Mouse (Mus musculus): ENCODE measurements at regions not wholly inside any gene's neighbourhood (a gene's known extent, or its start where the extent isn't known, plus 50 kb on each side); places are given as distances from the start of the nearest gene placed in this dataset.

- Histone ChIP-seq H3K27me3 (ENCODE audit: control insufficient read depth, insufficient read depth, low read length) (peaks cover 2% of the 10 kb centered on the region; the same call in 1 of the 2 replicates), H3K79me2 (ENCODE audit: control insufficient read depth, insufficient read depth, low read length) (no peaks in the 10 kb centered on the region), H3K36me3 (ENCODE audit: control insufficient read depth, insufficient read depth, low read length) (no peaks in the 10 kb centered on the region), H3K4me3 (ENCODE audit: insufficient read depth, low read depth, low read length) (no peak overlapping the region), H3K4me1 (ENCODE audit: control insufficient read depth, insufficient read depth, low read length) (no peaks in the 10 kb centered on the region), H3K27ac (replicated peaks; ENCODE audit: insufficient read depth, low read depth, low read length) (no peak overlapping the region), H3K9ac (ENCODE audit: low read depth, low read length) (no peak overlapping the region)
- no peak for DNase-seq (ENCODE audit: extremely low read depth, low read depth, low spot score)
- TF ChIP-seq CTCF (IDR thresholded peaks at IDR 0.05; ENCODE audit: low read depth, low read length) (peak; percentile 72), POLR2A (IDR thresholded peaks at IDR 0.05; ENCODE audit: extremely low read depth, insufficient read depth, low read length) (no peak)
- 34% methylated on average over 9 of the region's 9 CpGs for WGBS
Observed at GRCm38 (mm10) chr5:128491155-128491554, 58.3 kb upstream of the Tmem132d start.

- no peak for DNase-seq (ENCODE audit: extremely low read depth, low read depth, low spot score)
- Histone ChIP-seq H3K27me3 (ENCODE audit: control insufficient read depth, insufficient read depth, low read length) (peaks cover 2% of the 10 kb centered on the region; the same call in 1 of the 2 replicates), H3K36me3 (ENCODE audit: control insufficient read depth, insufficient read depth, low read length) (no peaks in the 10 kb centered on the region), H3K27ac (replicated peaks; ENCODE audit: insufficient read depth, low read depth, low read length) (no peak overlapping the region), H3K4me3 (ENCODE audit: insufficient read depth, low read depth, low read length) (no peak overlapping the region), H3K4me1 (ENCODE audit: control insufficient read depth, insufficient read depth, low read length) (no peaks in the 10 kb centered on the region), H3K79me2 (ENCODE audit: control insufficient read depth, insufficient read depth, low read length) (no peaks in the 10 kb centered on the region), H3K9ac (ENCODE audit: low read depth, low read length) (no peak overlapping the region)
- TF ChIP-seq CTCF (IDR thresholded peaks at IDR 0.05; ENCODE audit: low read depth, low read length) (no peak), POLR2A (IDR thresholded peaks at IDR 0.05; ENCODE audit: extremely low read depth, insufficient read depth, low read length) (no peak)
- 80% methylated on average over 4 of the region's 4 CpGs for WGBS
Observed at GRCm38 (mm10) chr5:128488872-128489580, 56.1 kb upstream of the Tmem132d start.

GRCm38 (mm10) chr5:128487371-128487770 lies 54.5 kb upstream of the Tmem132d start:
- H3K4me1 ChIP-seq (ENCODE audit: control insufficient read depth, insufficient read depth, low read length): no peaks in the 10 kb centered on the region
- H3K27ac ChIP-seq (replicated peaks; ENCODE audit: insufficient read depth, low read depth, low read length): no peak overlapping the region
- TF ChIP-seq CTCF (IDR thresholded peaks at IDR 0.05; ENCODE audit: low read depth, low read length): no peak
- WGBS: 79% methylated on average over 3 of the region's 3 CpGs
- peaks cover 2% of the 10 kb centered on the region; the same call in 1 of the 2 replicates for H3K27me3 ChIP-seq (ENCODE audit: control insufficient read depth, insufficient read depth, low read length)
- no peaks in the 10 kb centered on the region for H3K36me3 ChIP-seq (ENCODE audit: control insufficient read depth, insufficient read depth, low read length)
- no peak overlapping the region for H3K9ac ChIP-seq (ENCODE audit: low read depth, low read length)
- H3K79me2 ChIP-seq (ENCODE audit: control insufficient read depth, insufficient read depth, low read length): no peaks in the 10 kb centered on the region
- no peak overlapping the region for H3K4me3 ChIP-seq (ENCODE audit: insufficient read depth, low read depth, low read length)
- no peak for DNase-seq (ENCODE audit: extremely low read depth, low read depth, low spot score)

GRCm38 (mm10) chr5:128484116-128484515 lies 51.2 kb upstream of the Tmem132d start:
- WGBS: 46% methylated on average over 6 of the region's 6 CpGs
- Histone ChIP-seq H3K27ac (replicated peaks; ENCODE audit: insufficient read depth, low read depth, low read length) (no peak overlapping the region), H3K4me3 (ENCODE audit: insufficient read depth, low read depth, low read length) (no peak overlapping the region), H3K36me3 (ENCODE audit: control insufficient read depth, insufficient read depth, low read length) (no peaks in the 10 kb centered on the region), H3K27me3 (ENCODE audit: control insufficient read depth, insufficient read depth, low read length) (no peaks in the 10 kb centered on the region), H3K4me1 (ENCODE audit: control insufficient read depth, insufficient read depth, low read length) (no peaks in the 10 kb centered on the region), H3K9ac (ENCODE audit: low read depth, low read length) (no peak overlapping the region), H3K79me2 (ENCODE audit: control insufficient read depth, insufficient read depth, low read length) (no peaks in the 10 kb centered on the region)
- TF ChIP-seq CTCF (IDR thresholded peaks at IDR 0.05; ENCODE audit: low read depth, low read length) (no peak), POLR2A (IDR thresholded peaks at IDR 0.05; ENCODE audit: extremely low read depth, insufficient read depth, low read length) (no peak)
- no peak for DNase-seq (ENCODE audit: extremely low read depth, low read depth, low spot score)

- no peaks in the 10 kb centered on the region for H3K27me3 ChIP-seq (ENCODE audit: control insufficient read depth, insufficient read depth, low read length)
- no peak for DNase-seq (ENCODE audit: extremely low read depth, low read depth, low spot score)
- 12% methylated on average over 13 of the region's 13 CpGs for WGBS
- no peak overlapping the region for H3K4me3 ChIP-seq (ENCODE audit: insufficient read depth, low read depth, low read length)
- H3K36me3 ChIP-seq (ENCODE audit: control insufficient read depth, insufficient read depth, low read length): no peaks in the 10 kb centered on the region
- H3K9ac ChIP-seq (ENCODE audit: low read depth, low read length): no peak overlapping the region
- no peaks in the 10 kb centered on the region for H3K79me2 ChIP-seq (ENCODE audit: control insufficient read depth, insufficient read depth, low read length)
- H3K4me1 ChIP-seq (ENCODE audit: control insufficient read depth, insufficient read depth, low read length): no peaks in the 10 kb centered on the region
- H3K27ac ChIP-seq (replicated peaks; ENCODE audit: insufficient read depth, low read depth, low read length): no peak overlapping the region
- TF ChIP-seq POLR2A (IDR thresholded peaks at IDR 0.05; ENCODE audit: extremely low read depth, insufficient read depth, low read length) (no peak), CTCF (IDR thresholded peaks at IDR 0.05; ENCODE audit: low read depth, low read length) (no peak)
Observed at GRCm38 (mm10) chr5:128483441-128483810, 50.5 kb upstream of the Tmem132d start.

GRCm38 (mm10) chr5:128482617-128483440 lies 50.0 kb upstream of the Tmem132d start:
- DNase-seq (ENCODE audit: extremely low read depth, low read depth, low spot score): no peak
- H3K4me3 ChIP-seq (ENCODE audit: insufficient read depth, low read depth, low read length): no peak overlapping the region
- WGBS: 14% methylated on average over 20 of the region's 20 CpGs
- H3K79me2 ChIP-seq (ENCODE audit: control insufficient read depth, insufficient read depth, low read length): no peaks in the 10 kb centered on the region
- H3K9ac ChIP-seq (ENCODE audit: low read depth, low read length): no peak overlapping the region
- H3K4me1 ChIP-seq (ENCODE audit: control insufficient read depth, insufficient read depth, low read length): no peaks in the 10 kb centered on the region
- no peaks in the 10 kb centered on the region for H3K27me3 ChIP-seq (ENCODE audit: control insufficient read depth, insufficient read depth, low read length)
- no peak for TF ChIP-seq POLR2A (IDR thresholded peaks at IDR 0.05; ENCODE audit: extremely low read depth, insufficient read depth, low read length)
- TF ChIP-seq CTCF (IDR thresholded peaks at IDR 0.05; ENCODE audit: low read depth, low read length): no peak
- no peak overlapping the region for H3K27ac ChIP-seq (replicated peaks; ENCODE audit: insufficient read depth, low read depth, low read length)
- H3K36me3 ChIP-seq (ENCODE audit: control insufficient read depth, insufficient read depth, low read length): no peaks in the 10 kb centered on the region

Measured in liver, adult 2 months (tissue).